Mouse (Mus musculus) intestine, embryonic 16.5 days (tissue): ENCODE results near the gene a. TPM values are rescaled to one million over a fixed set of nuclear protein-coding genes. Genes with fewer than 3 reads are reported as not detected.
"Not testable (repeated sequence)": the region's sequence is repeated elsewhere in the genome, so short reads cannot be mapped to it uniquely, and the experiment has no call there.

Source experiments
- ATAC-seq: fragments of 200-750 bp; cut with Nextera tagmentation; 2 replicates; pipeline ENCODE4 v1.8.0; 2017; ENCODE audit warnings: moderate TSS enrichment, moderate library complexity
- H3K27ac ChIP-seq: fragments of 300-500 bp; sonication (generic); 2 replicates; pipeline ENCODE4 v1.5.1; 2014; ENCODE audit warnings: mild to moderate bottlenecking, low read length
- H3K27me3 ChIP-seq: fragments of 300-500 bp; sonication (generic); replicated peaks from 2 replicates; pipeline ENCODE4 v1.6.1; 2014; ENCODE audit warnings: low read length, control low read depth, mixed read lengths; ENCODE audit not compliant: control insufficient read depth, insufficient read depth
- H3K36me3 ChIP-seq: fragments of 300-500 bp; sonication (generic); 2 replicates; pipeline ENCODE4 v1.6.1; 2014; ENCODE audit warnings: low read length, control low read depth; ENCODE audit not compliant: control insufficient read depth, insufficient read depth
- H3K4me1 ChIP-seq: fragments of 300-500 bp; sonication (generic); 2 replicates; pipeline ENCODE4 v1.6.1; 2014; ENCODE audit warnings: low read length, control low read depth, mixed read lengths; ENCODE audit not compliant: control insufficient read depth, insufficient read depth
- H3K4me2 ChIP-seq: fragments of 300-500 bp; sonication (generic); 2 replicates; pipeline ENCODE4 v1.6.1; 2014; ENCODE audit warnings: low read depth, low read length, control low read depth
- H3K4me3 ChIP-seq: fragments of 300-500 bp; sonication (generic); 2 replicates; pipeline ENCODE4 v1.5.1; 2014; ENCODE audit warnings: mild to moderate bottlenecking, low read length
- H3K9ac ChIP-seq: fragments of 300-500 bp; sonication (generic); 2 replicates; pipeline ENCODE4 v1.6.1; 2014; ENCODE audit warnings: low read depth, low read length
- H3K9me3 ChIP-seq: fragments of 300-500 bp; sonication (generic); 2 replicates; pipeline ENCODE4 v1.6.1; 2016; ENCODE audit warnings: low read length, control low read depth; ENCODE audit not compliant: control insufficient read depth
- WGBS: fragments of 180-500 bp; shearing (Covaris S2); extraction: QIAGEN DNeasy Blood & Tissue Kit; methylation state at CpG from one replicate; pipeline ENCODE4 v1.1.7; 2014; 5-methylcytosine and 5-hydroxymethylcytosine counted together
- polyA plus RNA-seq: library from polyadenylated mRNA; unstranded; fragments of >200 nt; fragmentation: Nextera tagmentation; extraction: Ambion mirVana; gene quantifications from 2 replicates; pipeline ENCODE4 v1.2.1, GENCODE M21; 2015

The a gene
- polyA plus RNA-seq, 1 experiment from 2014 or later, result not detected

- no peaks in the 10 kb centered on the region for H3K36me3 ChIP-seq
- no peaks in the 10 kb centered on the region for H3K27me3 ChIP-seq
- WGBS, result 35% methylated on average over 18 of the region's 18 CpGs
- H3K9me3 ChIP-seq, result no peaks in the 10 kb centered on the region
- no peak overlapping the region for H3K27ac ChIP-seq
- H3K4me1 ChIP-seq, result peaks cover 8% of the 10 kb centered on the region
- no peak overlapping the region; the same call in 1 of the 2 replicates for H3K9ac ChIP-seq
- H3K4me2 ChIP-seq, result peak overlapping the region; percentile 16; the same call in 1 of the 2 replicates
- peak; percentile 91 for ATAC-seq
- H3K4me3 ChIP-seq, result no peak overlapping the region
These were observed 180.9 kb downstream of the a start for GRCm38 (mm10) chr2:154971919-154972692.

- no peak overlapping the region for H3K27ac ChIP-seq
- H3K4me1 ChIP-seq, result peaks cover 8% of the 10 kb centered on the region
- ATAC-seq, result no peak
- no peaks in the 10 kb centered on the region for H3K36me3 ChIP-seq
- 77% methylated on average over 5 of the region's 5 CpGs for WGBS
- no peaks in the 10 kb centered on the region for H3K27me3 ChIP-seq
- H3K4me2 ChIP-seq, result no peak overlapping the region
- no peak overlapping the region for H3K9ac ChIP-seq
- H3K4me3 ChIP-seq, result no peak overlapping the region
- no peaks in the 10 kb centered on the region for H3K9me3 ChIP-seq
These were observed 181.8 kb downstream of the a start for GRCm38 (mm10) chr2:154972981-154973380.

- Histone ChIP-seq H3K9me3 (no peaks in the 10 kb centered on the region), H3K27me3 (no peaks in the 10 kb centered on the region), H3K36me3 (no peaks in the 10 kb centered on the region), H3K9ac (no peak overlapping the region), H3K27ac (no peak overlapping the region), H3K4me2 (no peak overlapping the region), H3K4me3 (no peak overlapping the region), H3K4me1 (no peaks in the 10 kb centered on the region)
- ATAC-seq, result no peak
- 85% methylated on average over 1 of the region's 1 CpGs for WGBS
These were observed 195.4 kb downstream of the a start for GRCm38 (mm10) chr2:154986609-154987008.

GRCm38 (mm10) chr2:154991411-154991810 lies 200.2 kb downstream of the a start:
- 70% methylated on average over 8 of the region's 8 CpGs for WGBS
- no peaks in the 10 kb centered on the region for H3K27me3 ChIP-seq
- ATAC-seq, result no peak
- H3K4me3 ChIP-seq, result no peak overlapping the region
- H3K4me1 ChIP-seq, result no peaks in the 10 kb centered on the region
- H3K9ac ChIP-seq, result no peak overlapping the region
- no peak overlapping the region for H3K27ac ChIP-seq
- H3K9me3 ChIP-seq, result no peaks in the 10 kb centered on the region
- no peak overlapping the region for H3K4me2 ChIP-seq
- no peaks in the 10 kb centered on the region for H3K36me3 ChIP-seq

- WGBS, result 75% methylated on average over 5 of the region's 5 CpGs
- no peak overlapping the region for H3K9ac ChIP-seq
- H3K4me1 ChIP-seq, result no peaks in the 10 kb centered on the region
- H3K27me3 ChIP-seq, result no peaks in the 10 kb centered on the region
- no peak overlapping the region for H3K4me3 ChIP-seq
- no peaks in the 10 kb centered on the region for H3K9me3 ChIP-seq
- no peak overlapping the region for H3K4me2 ChIP-seq
- no peaks in the 10 kb centered on the region for H3K36me3 ChIP-seq
- no peak overlapping the region for H3K27ac ChIP-seq
- ATAC-seq, result no peak
These were observed 200.9 kb downstream of the a start for GRCm38 (mm10) chr2:154992083-154992482.

GRCm38 (mm10) chr2:155005491-155005890 lies 214.3 kb downstream of the a start:
- H3K4me3 ChIP-seq, result no peak overlapping the region
- ATAC-seq, result no peak
- H3K27me3 ChIP-seq, result no peaks in the 10 kb centered on the region
- WGBS, result 91% methylated on average over 11 of the region's 11 CpGs
- H3K36me3 ChIP-seq, result no peaks in the 10 kb centered on the region
- no peak overlapping the region for H3K27ac ChIP-seq
- no peaks in the 10 kb centered on the region for H3K9me3 ChIP-seq
- no peak overlapping the region for H3K9ac ChIP-seq
- no peaks in the 10 kb centered on the region for H3K4me1 ChIP-seq
- H3K4me2 ChIP-seq, result no peak overlapping the region

- H3K4me1 ChIP-seq, result no peaks in the 10 kb centered on the region
- H3K36me3 ChIP-seq, result no peaks in the 10 kb centered on the region
- no peaks in the 10 kb centered on the region for H3K27me3 ChIP-seq
- H3K27ac ChIP-seq, result no peak overlapping the region
- no peaks in the 10 kb centered on the region for H3K9me3 ChIP-seq
- H3K4me3 ChIP-seq, result no peak overlapping the region
- 42% methylated on average over 3 of the region's 3 CpGs for WGBS
- no peak for ATAC-seq
- H3K9ac ChIP-seq, result no peak overlapping the region
- H3K4me2 ChIP-seq, result no peak overlapping the region
These were observed 220.0 kb downstream of the a start for GRCm38 (mm10) chr2:155011086-155011656.

- H3K9me3 ChIP-seq, result no peaks in the 10 kb centered on the region
- no peaks in the 10 kb centered on the region for H3K4me1 ChIP-seq
- no peak overlapping the region for H3K27ac ChIP-seq
- 89% methylated on average over 6 of the region's 6 CpGs for WGBS
- H3K27me3 ChIP-seq, result no peaks in the 10 kb centered on the region
- ATAC-seq, result no peak
- no peak overlapping the region for H3K9ac ChIP-seq
- no peak overlapping the region for H3K4me3 ChIP-seq
- no peaks in the 10 kb centered on the region for H3K36me3 ChIP-seq
- H3K4me2 ChIP-seq, result no peak overlapping the region
These were observed 221.8 kb downstream of the a start for GRCm38 (mm10) chr2:155012991-155013390.

- not testable (repeated sequence) for H3K9ac ChIP-seq, H3K27me3 ChIP-seq, H3K36me3 ChIP-seq, H3K4me2 ChIP-seq, H3K4me1 ChIP-seq, H3K27ac ChIP-seq, H3K4me3 ChIP-seq, H3K9me3 ChIP-seq, ATAC-seq
- 32% methylated on average over 6 of the region's 9 CpGs for WGBS
These were observed 225.5 kb downstream of the a start for GRCm38 (mm10) chr2:155016751-155017150.
